Mouse (Mus musculus) E14TG2a.4 (cell line): ENCODE measurements at regions not wholly inside any gene's neighbourhood (a gene's known extent, or its start where the extent isn't known, plus 50 kb on each side); places are given as distances from the start of the nearest gene placed in this dataset.

Experiments used
- H3K27me3 ChIP-seq: 2 replicates; pipeline ENCODE4 v1.6.1; 2014; ENCODE audit warnings: low read length, control low read depth; ENCODE audit not compliant: insufficient read depth
- H3K36me3 ChIP-seq: 2 replicates; pipeline ENCODE4 v1.6.1; 2014; ENCODE audit warnings: low read length, control low read depth; ENCODE audit not compliant: insufficient read depth
- H3K4me1 ChIP-seq: replicated peaks from 2 replicates; pipeline ENCODE4 v1.6.1; 2014; ENCODE audit warnings: low read depth, low read length, control low read depth
- H3K4me3 ChIP-seq: replicated peaks from 2 replicates; pipeline ENCODE4 v1.5.1; 2014; ENCODE audit warnings: mild to moderate bottlenecking, low read length
- H3K9me3 ChIP-seq: 2 replicates; pipeline ENCODE4 v1.6.1; 2014; ENCODE audit warnings: low read length, control low read depth
- CTCF ChIP-seq: conservative IDR thresholded peaks from 2 replicates; pipeline ENCODE4 v1.5.1; 2014; ENCODE audit warnings: low read length
- NANOG ChIP-seq: IDR thresholded peaks from 2 replicates; pipeline ENCODE4 v1.6.1; 2014; ENCODE audit warnings: borderline replicate concordance, low read length, mixed read lengths
- POU5F1 ChIP-seq: IDR thresholded peaks from 2 replicates; pipeline ENCODE4 v1.6.1; 2014; ENCODE audit warnings: low read length, borderline replicate concordance

DNA sequence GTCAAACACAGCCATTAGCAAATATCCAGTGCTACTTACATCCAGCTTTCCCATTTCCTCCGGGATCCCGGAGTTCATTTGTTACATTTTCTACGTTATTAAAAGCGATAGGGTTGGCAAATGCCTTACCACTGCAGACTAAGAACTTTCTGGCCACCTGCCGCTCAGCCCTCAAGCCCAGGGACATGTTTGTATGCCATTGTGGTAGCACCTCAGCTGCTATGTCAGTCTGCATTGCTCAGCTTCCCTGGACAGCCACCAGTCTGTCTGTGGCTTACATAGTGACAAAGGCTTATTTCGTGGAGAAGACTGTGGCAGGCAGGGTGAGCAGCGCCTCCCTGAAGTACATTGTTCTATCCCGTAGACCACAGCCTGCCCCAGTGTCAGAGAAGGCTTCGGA lies 127.5 kb downstream of the Fam173b start:
- Histone ChIP-seq H3K4me3 (no peak overlapping the region), H3K27me3 (no peaks in the 10 kb centered on the region), H3K4me1 (no peaks in the 10 kb centered on the region), H3K36me3 (no peaks in the 10 kb centered on the region), H3K9me3 (peaks cover 25% of the 10 kb centered on the region)
- TF ChIP-seq CTCF (no peak), NANOG (no peak), POU5F1 (no peak)

DNA sequence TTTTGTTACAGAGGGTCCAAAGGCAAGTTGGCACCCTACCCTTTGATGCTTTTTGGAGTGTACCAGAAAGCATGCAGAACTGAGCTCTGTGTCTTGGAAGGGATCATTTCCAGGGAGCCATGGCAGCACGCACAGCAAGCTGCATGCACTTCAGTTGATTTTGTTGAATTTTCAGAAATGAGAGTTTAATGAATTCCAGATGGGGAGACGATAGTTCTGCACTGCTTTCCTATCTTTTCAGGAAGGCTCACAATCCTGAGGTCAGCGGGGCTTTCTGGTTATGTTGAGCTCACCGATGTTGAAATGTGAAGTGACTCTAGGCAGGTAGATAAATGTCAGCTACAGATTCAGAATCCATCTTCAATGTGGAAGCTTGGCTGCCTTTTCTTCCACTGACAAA lies 140.0 kb downstream of the Fam173b start:
- Histone ChIP-seq H3K27me3 (no peaks in the 10 kb centered on the region), H3K4me1 (no peaks in the 10 kb centered on the region), H3K36me3 (no peaks in the 10 kb centered on the region), H3K9me3 (no peaks in the 10 kb centered on the region), H3K4me3 (no peak overlapping the region)
- TF ChIP-seq POU5F1 (no peak), NANOG (no peak), CTCF (no peak)

DNA sequence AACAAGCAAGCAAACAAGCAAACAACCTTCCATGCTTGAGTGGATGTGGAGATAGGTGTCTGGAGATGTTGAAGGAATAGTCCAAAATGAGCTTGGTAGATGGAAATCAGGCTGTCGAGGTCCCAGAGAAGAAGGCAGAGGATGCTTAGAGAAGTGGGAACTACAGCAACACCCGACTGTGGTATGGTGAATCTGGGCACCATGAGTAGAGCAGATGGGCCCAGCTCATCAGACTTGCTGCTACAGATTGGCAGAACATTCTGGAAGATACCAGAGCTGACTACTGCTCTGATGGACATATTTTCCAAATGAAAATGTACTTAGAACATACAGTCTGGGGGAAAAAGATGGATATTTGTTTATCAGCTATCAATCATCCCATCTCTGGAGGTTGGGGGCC lies 142.9 kb downstream of the Fam173b start:
- no peaks in the 10 kb centered on the region for H3K27me3 ChIP-seq
- no peaks in the 10 kb centered on the region for H3K9me3 ChIP-seq
- H3K4me3 ChIP-seq: no peak overlapping the region
- TF ChIP-seq CTCF (no peak), POU5F1 (no peak), NANOG (no peak)
- H3K36me3 ChIP-seq: no peaks in the 10 kb centered on the region
- H3K4me1 ChIP-seq: no peaks in the 10 kb centered on the region

DNA sequence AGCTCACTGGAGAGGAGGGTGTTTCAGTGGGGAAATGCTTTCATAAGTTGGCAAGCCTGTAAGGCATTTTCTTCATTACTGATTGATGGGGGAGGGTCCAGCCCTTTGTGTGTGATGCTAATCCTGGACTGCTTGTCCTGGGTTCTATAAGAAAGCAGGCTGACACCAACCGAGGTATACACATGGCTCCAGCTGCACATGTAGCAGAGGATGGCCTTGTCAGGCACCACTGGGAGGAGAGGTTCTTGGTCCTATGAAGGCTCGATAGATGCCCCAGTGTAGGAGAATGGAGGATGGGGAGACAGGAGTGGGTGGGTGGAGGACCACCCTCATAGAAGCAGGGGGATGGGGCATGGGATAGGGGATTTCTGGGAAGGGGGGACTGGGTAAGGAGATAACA lies 151.0 kb downstream of the Fam173b start:
- H3K4me1 ChIP-seq: no peaks in the 10 kb centered on the region
- peaks cover 12% of the 10 kb centered on the region for H3K9me3 ChIP-seq
- TF ChIP-seq NANOG (no peak), POU5F1 (no peak), CTCF (no peak)
- no peak overlapping the region for H3K4me3 ChIP-seq
- no peaks in the 10 kb centered on the region for H3K36me3 ChIP-seq
- no peaks in the 10 kb centered on the region for H3K27me3 ChIP-seq

DNA sequence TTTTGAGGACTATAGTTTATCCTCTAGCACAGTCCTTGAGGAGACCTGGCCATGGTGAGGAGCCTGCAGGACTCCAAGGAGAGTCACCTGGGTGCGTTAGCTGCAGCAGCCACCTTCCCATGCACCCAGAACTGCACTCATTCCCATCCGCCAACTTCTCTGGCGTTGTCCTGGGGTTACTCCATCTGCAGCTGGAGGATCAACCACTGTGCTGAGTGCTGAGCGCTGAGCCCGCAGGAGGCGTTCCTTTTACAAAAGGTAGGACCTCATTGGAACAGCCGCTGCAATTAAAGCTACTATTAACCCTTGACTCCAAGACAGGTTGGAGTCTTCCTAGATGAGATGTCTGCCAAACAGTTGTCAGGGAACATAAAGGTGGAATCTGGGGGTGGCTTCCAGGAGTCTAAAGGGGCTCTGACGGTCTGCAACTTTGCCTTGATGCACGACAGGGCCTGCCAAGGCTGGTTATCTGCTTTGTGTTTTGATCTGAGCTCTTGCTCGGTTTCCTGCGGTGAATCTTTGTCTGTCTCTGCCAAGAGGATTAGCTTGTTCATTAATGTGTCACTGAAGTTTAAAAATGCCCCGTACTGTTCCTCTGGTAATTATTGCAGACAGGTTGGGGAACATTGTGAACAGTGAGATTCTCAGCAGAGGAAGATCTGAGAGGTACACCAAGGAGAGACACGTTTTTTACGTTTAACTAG lies 152.1 kb downstream of the Fam173b start:
- peaks cover 12% of the 10 kb centered on the region for H3K9me3 ChIP-seq
- no peaks in the 10 kb centered on the region for H3K4me1 ChIP-seq
- no peaks in the 10 kb centered on the region for H3K27me3 ChIP-seq
- H3K4me3 ChIP-seq: no peak overlapping the region
- TF ChIP-seq NANOG (no peak), CTCF (no peak), POU5F1 (no peak)
- no peaks in the 10 kb centered on the region for H3K36me3 ChIP-seq

DNA sequence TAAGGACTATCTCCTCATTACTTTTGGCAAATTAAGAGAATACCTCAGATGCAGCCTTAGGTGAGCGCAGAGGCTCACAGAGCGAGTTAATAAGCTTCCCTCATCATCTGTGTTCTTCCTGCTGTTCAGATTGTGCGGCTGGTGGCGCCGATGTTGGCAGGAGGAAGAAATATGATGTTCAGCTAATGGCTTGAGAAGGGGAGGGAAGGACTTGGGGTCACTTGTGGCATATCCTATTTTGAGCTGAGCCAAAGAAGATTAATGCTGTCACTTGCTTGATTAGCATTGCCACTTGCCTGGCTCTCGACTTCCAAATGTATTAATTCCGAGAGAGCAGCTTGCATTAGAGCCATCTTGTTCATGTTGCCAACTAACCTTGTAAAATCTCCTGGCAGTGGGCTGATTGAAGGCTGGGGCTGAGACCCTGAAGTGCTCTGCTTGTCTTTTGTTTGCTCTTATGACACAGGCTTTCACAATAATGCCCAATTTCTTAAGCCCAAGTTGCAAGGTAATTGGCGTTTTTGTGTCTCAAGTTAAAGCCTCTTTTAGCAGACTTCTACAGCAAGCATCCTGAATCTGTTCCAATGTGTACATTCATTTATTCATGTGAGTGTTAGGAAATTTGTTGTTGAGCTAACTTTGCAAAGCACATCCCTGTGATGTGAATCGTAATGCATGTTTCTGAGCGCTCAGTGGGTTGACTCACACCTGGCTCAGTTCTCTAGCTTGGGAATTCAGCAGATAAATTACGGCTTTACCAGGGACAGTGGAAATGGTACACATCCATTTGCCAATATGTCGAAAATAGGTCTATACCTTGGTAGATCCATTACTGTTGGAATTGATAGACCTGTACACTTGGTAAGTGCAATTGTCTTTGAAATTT lies 167.6 kb downstream of the Fam173b start:
- no peak for TF ChIP-seq POU5F1
- no peak for TF ChIP-seq NANOG
- no peak for TF ChIP-seq CTCF
- H3K36me3 ChIP-seq: no peaks in the 10 kb centered on the region
- H3K27me3 ChIP-seq: no peaks in the 10 kb centered on the region
- H3K4me3 ChIP-seq: no peak overlapping the region
- H3K9me3 ChIP-seq: no peaks in the 10 kb centered on the region
- H3K4me1 ChIP-seq: no peaks in the 10 kb centered on the region

DNA sequence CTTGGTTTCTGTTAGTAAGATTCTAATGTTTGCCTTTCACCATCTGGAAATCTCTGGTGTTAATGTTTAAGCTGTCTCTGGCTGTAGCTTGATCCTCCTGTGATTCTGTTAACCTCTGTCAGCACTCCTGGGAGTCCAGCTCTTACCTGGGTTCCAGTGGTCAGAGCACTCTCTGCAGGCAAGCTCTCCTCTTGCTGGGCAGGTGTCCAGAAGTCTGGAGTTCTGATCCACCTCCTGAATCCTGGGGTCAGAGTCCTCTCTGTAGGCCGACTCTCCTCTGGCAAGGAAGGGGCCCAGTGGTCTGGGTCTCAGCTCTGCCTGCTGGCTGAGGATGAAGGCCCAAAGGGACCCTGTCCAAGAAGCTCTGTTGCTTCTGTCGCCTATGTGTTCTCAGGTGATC lies 181.4 kb downstream of the Fam173b start:
- Histone ChIP-seq H3K4me1 (no peaks in the 10 kb centered on the region), H3K4me3 (no peak overlapping the region), H3K36me3 (no peaks in the 10 kb centered on the region), H3K9me3 (peaks cover 36% of the 10 kb centered on the region), H3K27me3 (no peaks in the 10 kb centered on the region)
- TF ChIP-seq POU5F1 (no peak), CTCF (no peak), NANOG (no peak)

DNA sequence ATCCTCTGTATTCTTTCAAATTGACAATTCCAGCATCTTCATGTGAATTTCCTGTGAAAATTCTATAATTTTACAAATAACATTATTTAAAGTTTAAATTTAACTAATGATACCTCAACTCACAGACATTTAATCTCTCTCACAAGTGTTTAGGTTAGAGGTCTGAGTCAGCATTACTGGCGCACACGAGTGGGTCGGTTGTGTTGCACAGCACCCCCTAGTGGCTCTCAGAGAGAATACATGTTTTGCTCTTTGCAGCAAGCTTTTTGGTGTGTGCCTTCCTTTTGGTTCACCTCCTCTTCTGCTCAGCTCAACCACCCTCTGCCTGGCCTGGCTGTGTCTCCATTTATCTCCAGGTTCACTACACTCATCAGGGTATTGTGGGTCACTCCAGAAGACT lies 183.4 kb downstream of the Fam173b start:
- TF ChIP-seq NANOG: no peak
- TF ChIP-seq CTCF: peak; percentile 33
- Histone ChIP-seq H3K4me3 (no peak overlapping the region), H3K27me3 (no peaks in the 10 kb centered on the region), H3K9me3 (peaks cover 40% of the 10 kb centered on the region), H3K36me3 (no peaks in the 10 kb centered on the region), H3K4me1 (no peaks in the 10 kb centered on the region)

DNA sequence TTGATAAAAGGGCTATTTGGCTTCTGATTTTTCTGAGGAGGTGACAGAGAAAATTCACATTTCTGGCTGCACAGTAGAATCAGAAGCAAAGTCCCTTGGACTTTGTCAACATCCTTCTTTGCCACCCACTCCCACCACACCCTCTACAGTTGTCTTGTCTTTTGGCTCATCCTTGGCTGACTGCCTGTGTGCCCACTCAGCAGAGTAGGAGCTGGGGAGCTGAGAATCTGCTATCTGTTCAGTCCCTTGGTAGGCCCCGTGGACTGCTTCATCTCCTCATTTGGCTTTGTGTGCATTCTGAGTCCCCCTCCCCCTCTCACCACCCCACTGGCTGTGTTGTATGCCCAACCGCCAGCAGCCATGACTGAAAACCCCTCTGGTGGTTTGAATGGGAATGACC lies 197.2 kb downstream of the Fam173b start:
- TF ChIP-seq NANOG (no peak), CTCF (no peak), POU5F1 (no peak)
- H3K4me3 ChIP-seq: no peak overlapping the region
- no peaks in the 10 kb centered on the region for H3K4me1 ChIP-seq
- no peaks in the 10 kb centered on the region for H3K27me3 ChIP-seq
- no peaks in the 10 kb centered on the region for H3K36me3 ChIP-seq
- H3K9me3 ChIP-seq: peaks cover 37% of the 10 kb centered on the region
